Mouse (Mus musculus): ENCODE data around the gene Gm49661. TPM values are rescaled to one million over a fixed set of nuclear protein-coding genes. Genes with fewer than 3 reads are reported as not detected.

Gm49661 gene
- total and polyA plus RNA-seq, 2 experiments from 2014 or later = not detected

DNA sequence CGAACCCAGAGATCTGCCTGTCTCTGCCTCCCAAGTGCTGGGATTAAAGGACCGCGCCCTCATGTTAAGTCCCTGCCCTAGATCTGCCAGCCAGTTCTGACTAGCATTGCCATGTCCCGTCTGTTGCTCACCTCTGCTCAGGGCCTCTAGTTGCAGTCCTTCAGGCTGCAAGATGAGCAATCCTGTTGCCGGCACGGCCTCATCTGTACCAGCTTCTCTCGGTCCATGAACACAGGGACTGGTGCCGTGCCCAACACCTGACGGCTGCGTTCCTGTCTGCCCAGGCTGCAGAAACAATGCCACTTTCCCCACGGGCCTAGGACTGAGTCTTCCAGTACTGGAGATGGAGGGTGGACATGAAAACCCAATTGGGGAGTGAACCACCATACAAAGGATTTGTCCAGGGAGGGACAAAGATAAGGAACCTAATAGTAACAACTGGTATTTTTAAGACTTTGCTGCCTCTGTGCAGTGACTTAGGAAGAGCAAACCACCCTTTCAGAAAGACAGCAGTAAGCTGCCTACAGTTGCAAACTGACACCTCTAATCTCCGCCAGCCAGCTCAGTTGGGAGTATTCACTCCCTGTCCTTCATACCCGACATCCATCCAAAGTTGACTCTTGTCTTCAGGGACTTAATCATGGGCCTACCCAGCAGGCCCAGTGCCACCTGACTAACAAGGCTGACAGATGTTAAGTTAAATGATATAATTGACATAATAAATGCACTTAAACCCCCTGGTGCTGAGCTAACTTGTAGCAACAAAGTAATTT is 1.5 kb downstream of the Gm49661 start:
- DNase-seq (ENCODE audit: low spot score) (no peak), ATAC-seq (ENCODE audit: low FRiP score) (no peak)
- peaks cover 13% of the 10 kb centered on the region for H3K36me3 ChIP-seq (ENCODE audit: insufficient read depth, low read length)
- TF ChIP-seq CTCF (IDR thresholded peaks at IDR 0.05) = no peak
- H3K4me1 ChIP-seq (ENCODE audit: insufficient read depth, low read length) = peaks cover 13% of the 10 kb centered on the region; the same call in 1 of the 2 replicates
- H3K4me3 ChIP-seq (ENCODE audit: low read depth, low read length) = no peak overlapping the region
- WGBS = 88% methylated on average over 13 of the region's 13 CpGs
- no peak overlapping the region for H3K9ac ChIP-seq (replicated peaks; ENCODE audit: low read length, poor library complexity, severe bottlenecking)
- no peak overlapping the region for H3K4me2 ChIP-seq (ENCODE audit: low read depth, low read length, poor library complexity, severe bottlenecking)
- no peaks in the 10 kb centered on the region for H3K9me3 ChIP-seq (ENCODE audit: low read length)
- H3K27me3 ChIP-seq (ENCODE audit: insufficient read depth, low read length) = no peaks in the 10 kb centered on the region
- no peak overlapping the region for H3K27ac ChIP-seq (ENCODE audit: low read depth, low read length)

DNA sequence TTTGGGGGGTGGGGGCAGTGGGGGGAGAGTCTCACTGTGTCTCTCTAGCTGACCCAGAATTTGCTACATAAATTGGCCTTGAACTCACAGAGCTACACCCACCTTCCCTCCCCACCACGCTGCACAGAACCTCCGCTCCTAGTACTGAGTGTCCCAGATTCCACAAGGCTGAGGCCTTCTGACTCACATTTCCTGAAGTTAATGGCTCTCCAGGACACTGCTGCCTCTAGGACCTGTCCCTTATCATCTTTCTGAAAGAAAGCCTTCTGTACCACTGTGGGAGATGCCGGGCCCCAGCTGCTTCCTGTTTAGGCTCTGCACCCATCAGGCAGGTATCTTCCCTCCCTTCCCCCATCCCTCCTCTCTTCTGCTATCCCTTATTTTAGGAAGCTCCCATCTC is 2.6 kb downstream of the Gm49661 start:
- peaks cover 7% of the 10 kb centered on the region for H3K36me3 ChIP-seq (ENCODE audit: insufficient read depth, low read length)
- H3K27ac ChIP-seq (ENCODE audit: low read depth, low read length) = no peak overlapping the region
- H3K27me3 ChIP-seq (ENCODE audit: insufficient read depth, low read length) = no peaks in the 10 kb centered on the region
- H3K9me3 ChIP-seq (ENCODE audit: low read length) = no peaks in the 10 kb centered on the region
- WGBS = 65% methylated on average over 3 of the region's 3 CpGs
- ATAC-seq (ENCODE audit: low FRiP score) (no peak), DNase-seq (ENCODE audit: low spot score) (no peak)
- peak overlapping the region; percentile 59; the same call in 1 of the 2 replicates for H3K4me3 ChIP-seq (ENCODE audit: low read depth, low read length)
- peak overlapping the region; percentile 91 for H3K4me2 ChIP-seq (ENCODE audit: low read depth, low read length, poor library complexity, severe bottlenecking)
- H3K9ac ChIP-seq (replicated peaks; ENCODE audit: low read length, poor library complexity, severe bottlenecking) = no peak overlapping the region
- TF ChIP-seq CTCF (IDR thresholded peaks at IDR 0.05) = no peak
- H3K4me1 ChIP-seq (ENCODE audit: insufficient read depth, low read length) = peaks cover 13% of the 10 kb centered on the region; the same call in 1 of the 2 replicates

DNA sequence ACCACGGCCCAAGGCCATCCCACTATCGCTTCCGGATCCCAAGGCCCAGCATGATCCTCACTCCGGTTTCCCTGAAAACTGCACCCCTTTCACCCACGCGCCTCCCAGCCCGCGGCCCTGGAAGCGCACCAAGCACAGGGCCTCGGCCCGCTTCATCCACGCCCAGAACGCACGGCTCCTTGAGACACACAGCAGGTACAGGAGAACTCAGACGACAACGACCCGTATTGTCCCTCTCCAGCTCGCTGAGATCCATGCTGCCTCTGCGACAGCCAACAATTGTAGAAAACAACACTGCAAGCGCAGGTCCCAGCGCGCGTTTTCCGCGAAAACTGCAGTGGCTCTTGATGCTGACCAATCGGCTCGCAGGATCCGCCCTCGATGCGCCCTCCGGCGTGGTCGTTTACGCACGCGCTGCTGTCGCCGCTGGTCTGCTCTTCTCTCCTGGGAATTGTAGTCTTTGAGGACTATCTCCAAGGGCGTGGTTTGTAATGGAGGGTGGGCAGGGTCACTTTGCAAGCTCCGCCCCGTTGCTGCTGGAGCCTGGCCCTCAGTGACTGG is 3.4 kb downstream of the Gm49661 start:
- H3K27me3 ChIP-seq (ENCODE audit: insufficient read depth, low read length) = no peaks in the 10 kb centered on the region
- TF ChIP-seq CTCF (IDR thresholded peaks at IDR 0.05) = no peak
- DNase-seq (ENCODE audit: low spot score) = peak; percentile 98
- H3K36me3 ChIP-seq (ENCODE audit: insufficient read depth, low read length) = peaks cover under 1% of the 10 kb centered on the region
- peak overlapping the region; percentile 62 for H3K9ac ChIP-seq (replicated peaks; ENCODE audit: low read length, poor library complexity, severe bottlenecking)
- peak overlapping the region; percentile 59 for H3K4me3 ChIP-seq (ENCODE audit: low read depth, low read length)
- peak overlapping the region; percentile 91 for H3K4me2 ChIP-seq (ENCODE audit: low read depth, low read length, poor library complexity, severe bottlenecking)
- ATAC-seq (ENCODE audit: low FRiP score) = peak; percentile 77
- no peak overlapping the region; the same call in 1 of the 2 replicates for H3K27ac ChIP-seq (ENCODE audit: low read depth, low read length)
- under 1% methylated on average over 41 of the region's 41 CpGs for WGBS
- H3K4me1 ChIP-seq (ENCODE audit: insufficient read depth, low read length) = peaks cover 10% of the 10 kb centered on the region; the same call in 1 of the 2 replicates
- H3K9me3 ChIP-seq (ENCODE audit: low read length) = no peaks in the 10 kb centered on the region

DNA sequence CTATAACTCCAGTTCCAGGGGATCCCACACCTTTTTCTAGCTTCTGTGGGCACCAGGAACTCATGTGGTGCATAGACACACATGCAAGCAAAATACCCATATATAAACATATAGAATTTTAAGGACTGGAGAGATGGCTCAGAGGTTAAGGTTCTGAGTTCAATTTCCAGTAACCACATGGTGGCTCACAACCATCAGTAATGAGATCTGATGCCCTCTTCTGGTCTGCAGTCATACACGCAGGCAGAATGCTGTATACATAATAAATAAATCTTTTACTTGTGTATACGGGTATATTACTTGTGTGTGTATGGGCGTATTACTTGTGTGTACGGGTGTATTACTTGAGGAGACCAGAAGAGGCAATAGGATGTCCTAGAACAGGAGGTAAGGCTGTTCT is 5.3 kb downstream of the Gm49661 start:
- no peak overlapping the region for H3K27ac ChIP-seq (ENCODE audit: low read depth, low read length)
- H3K9ac ChIP-seq (replicated peaks; ENCODE audit: low read length, poor library complexity, severe bottlenecking) = no peak overlapping the region
- H3K4me3 ChIP-seq (ENCODE audit: low read depth, low read length) = no peak overlapping the region
- H3K4me1 ChIP-seq (ENCODE audit: insufficient read depth, low read length) = peaks cover 6% of the 10 kb centered on the region; the same call in 1 of the 2 replicates
- TF ChIP-seq CTCF (IDR thresholded peaks at IDR 0.05) = peak; percentile 39
- ATAC-seq (ENCODE audit: low FRiP score) = no peak
- H3K27me3 ChIP-seq (ENCODE audit: insufficient read depth, low read length) = no peaks in the 10 kb centered on the region
- no peaks in the 10 kb centered on the region for H3K9me3 ChIP-seq (ENCODE audit: low read length)
- no peak for DNase-seq (ENCODE audit: low spot score)
- H3K4me2 ChIP-seq (ENCODE audit: low read depth, low read length, poor library complexity, severe bottlenecking) = no peak overlapping the region
- no peaks in the 10 kb centered on the region; the same call in 1 of the 2 replicates for H3K36me3 ChIP-seq (ENCODE audit: insufficient read depth, low read length)
- 87% methylated on average over 4 of the region's 4 CpGs for WGBS

DNA sequence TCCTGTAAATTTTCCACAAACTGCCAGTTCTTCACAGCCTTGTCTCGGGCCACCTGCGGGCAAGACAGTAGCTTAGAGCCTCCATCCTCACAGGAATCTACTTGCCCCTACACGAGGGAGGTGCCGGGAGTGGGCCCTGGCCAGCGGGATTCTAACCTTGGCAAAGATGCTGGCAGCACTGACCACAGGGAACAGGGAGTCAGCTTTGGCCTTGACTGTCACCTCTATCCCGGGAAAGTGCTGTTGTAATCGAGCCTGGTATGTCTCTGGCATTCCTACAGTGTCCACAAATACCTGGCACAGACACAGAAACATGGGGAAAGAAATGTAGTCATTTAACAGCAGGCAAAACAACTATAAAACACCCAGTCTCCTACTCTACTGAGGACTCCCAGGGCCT is 9.4 kb downstream of the Gm49661 start:
- DNase-seq (ENCODE audit: low spot score) (no peak), ATAC-seq (ENCODE audit: low FRiP score) (no peak)
- Histone ChIP-seq H3K36me3 (ENCODE audit: insufficient read depth, low read length) (peaks cover 6% of the 10 kb centered on the region; the same call in 1 of the 2 replicates), H3K9ac (replicated peaks; ENCODE audit: low read length, poor library complexity, severe bottlenecking) (no peak overlapping the region), H3K9me3 (ENCODE audit: low read length) (no peaks in the 10 kb centered on the region), H3K4me1 (ENCODE audit: insufficient read depth, low read length) (no peaks in the 10 kb centered on the region), H3K4me3 (ENCODE audit: low read depth, low read length) (no peak overlapping the region), H3K27ac (ENCODE audit: low read depth, low read length) (no peak overlapping the region), H3K27me3 (ENCODE audit: insufficient read depth, low read length) (no peaks in the 10 kb centered on the region), H3K4me2 (ENCODE audit: low read depth, low read length, poor library complexity, severe bottlenecking) (no peak overlapping the region)
- 91% methylated on average over 7 of the region's 7 CpGs for WGBS
- TF ChIP-seq CTCF (IDR thresholded peaks at IDR 0.05) = no peak

DNA sequence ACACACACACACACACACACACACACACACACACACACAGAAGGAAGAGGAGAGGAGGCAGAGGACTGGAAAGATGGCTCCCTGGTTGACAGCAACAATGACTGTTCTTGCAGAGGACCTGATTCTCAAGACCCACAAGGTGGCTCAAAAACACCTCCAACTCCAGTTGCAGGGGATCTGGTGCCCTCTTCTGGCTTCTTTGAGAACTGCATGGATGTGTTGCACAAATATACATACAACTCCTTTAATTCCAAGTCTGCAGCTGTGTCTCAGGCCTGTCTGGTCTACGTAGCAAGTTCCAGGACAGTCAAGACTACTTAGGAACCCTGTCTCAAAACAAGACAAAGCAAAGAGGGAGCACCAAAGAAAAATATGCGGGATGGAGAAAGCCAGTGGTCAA is 12.5 kb downstream of the Gm49661 start:
- Histone ChIP-seq H3K4me3 (ENCODE audit: low read depth, low read length) (no peak overlapping the region), H3K27ac (ENCODE audit: low read depth, low read length) (no peak overlapping the region), H3K27me3 (ENCODE audit: insufficient read depth, low read length) (no peaks in the 10 kb centered on the region; the same call in 1 of the 2 replicates), H3K9ac (replicated peaks; ENCODE audit: low read length, poor library complexity, severe bottlenecking) (no peak overlapping the region), H3K4me1 (ENCODE audit: insufficient read depth, low read length) (no peaks in the 10 kb centered on the region), H3K4me2 (ENCODE audit: low read depth, low read length, poor library complexity, severe bottlenecking) (no peak overlapping the region), H3K36me3 (ENCODE audit: insufficient read depth, low read length) (peaks cover 6% of the 10 kb centered on the region; the same call in 1 of the 2 replicates), H3K9me3 (ENCODE audit: low read length) (no peaks in the 10 kb centered on the region)
- WGBS = 43% methylated on average over 2 of the region's 2 CpGs
- TF ChIP-seq CTCF (IDR thresholded peaks at IDR 0.05) = peak; percentile 93
- ATAC-seq (ENCODE audit: low FRiP score) = no peak
- DNase-seq (ENCODE audit: low spot score) = peak; percentile 82
